Mouse (Mus musculus): ENCODE results near the gene Apof. TPM values are rescaled to one million over a fixed set of nuclear protein-coding genes. Genes with fewer than 3 reads are reported as not detected.

The Apof gene
- polyA plus RNA-seq, 1 experiment from 2014 or later = 7.3 TPM

GRCm38 (mm10) chr10:128303126-128304021, 34.9 kb downstream of the Apof start, which contains the start of gene Pan2:
TSS of gene Pan2 (plus strand) at chr10:128303335.
- 1% methylated on average over 37 of the region's 37 CpGs for WGBS

GRCm38 (mm10) chr10:128309654-128310053, 41.2 kb downstream of the Apof start:
- ATAC-seq (ENCODE audit: insufficient read depth, low FRiP score) = no peak
- Histone ChIP-seq H3K4me1 (ENCODE audit: control insufficient read depth, insufficient read depth, low read length) (0 out of 2 replicates have a peak, but pooled peaks cover 3% of the 10 kb centered on the region), H3K9ac (ENCODE audit: low read length) (no peak overlapping the region), H3K4me2 (ENCODE audit: low read depth, low read length) (no peak overlapping the region), H3K4me3 (replicated peaks; ENCODE audit: low read length) (no peak overlapping the region), H3K36me3 (ENCODE audit: control insufficient read depth, insufficient read depth, low read length) (peaks cover 23% of the 10 kb centered on the region), H3K9me3 (replicated peaks; ENCODE audit: control insufficient read depth, low read length) (no peaks in the 10 kb centered on the region), H3K27ac (ENCODE audit: low read length) (no peak overlapping the region), H3K27me3 (ENCODE audit: control insufficient read depth, insufficient read depth, low read length) (no peaks in the 10 kb centered on the region)
- WGBS = 84% methylated on average over 7 of the region's 7 CpGs

More at GRCm38 (mm10) chr10:128303126-128304021, 34.9 kb downstream of the Apof start, which contains the start of gene Pan2:
- Histone ChIP-seq H3K27ac (ENCODE audit: low read length) (peak within 1 kb of the TSS; percentile 99), H3K9me3 (replicated peaks; ENCODE audit: control insufficient read depth, low read length) (no peaks in the 10 kb centered on the region), H3K4me3 (replicated peaks; ENCODE audit: low read length) (peak within 1 kb of the TSS; percentile 56), H3K36me3 (ENCODE audit: control insufficient read depth, insufficient read depth, low read length) (peaks cover 9% of the 10 kb centered on the region; the same call in 1 of the 2 replicates), H3K4me1 (ENCODE audit: control insufficient read depth, insufficient read depth, low read length) (peaks cover 15% of the 10 kb centered on the region), H3K9ac (ENCODE audit: low read length) (peak within 1 kb of the TSS; percentile 87), H3K27me3 (ENCODE audit: control insufficient read depth, insufficient read depth, low read length) (no peaks in the 10 kb centered on the region), H3K4me2 (ENCODE audit: low read depth, low read length) (peak within 1 kb of the TSS; percentile 95)
- peak; percentile 99 for ATAC-seq (ENCODE audit: insufficient read depth, low FRiP score)

GRCm38 (mm10) chr10:128310177-128310576, 41.7 kb downstream of the Apof start:
- Histone ChIP-seq H3K4me1 (ENCODE audit: control insufficient read depth, insufficient read depth, low read length) (0 out of 2 replicates have a peak, but pooled peaks cover 3% of the 10 kb centered on the region), H3K27me3 (ENCODE audit: control insufficient read depth, insufficient read depth, low read length) (no peaks in the 10 kb centered on the region), H3K4me2 (ENCODE audit: low read depth, low read length) (no peak overlapping the region), H3K4me3 (replicated peaks; ENCODE audit: low read length) (no peak overlapping the region), H3K36me3 (ENCODE audit: control insufficient read depth, insufficient read depth, low read length) (peaks cover 23% of the 10 kb centered on the region), H3K27ac (ENCODE audit: low read length) (no peak overlapping the region), H3K9me3 (replicated peaks; ENCODE audit: control insufficient read depth, low read length) (no peaks in the 10 kb centered on the region), H3K9ac (ENCODE audit: low read length) (no peak overlapping the region)
- WGBS = 57% methylated on average over 11 of the region's 11 CpGs
- ATAC-seq (ENCODE audit: insufficient read depth, low FRiP score) = peak; percentile 45; the same call in 1 of the 2 replicates

- H3K4me2 ChIP-seq (ENCODE audit: low read depth, low read length) = no peak overlapping the region
- no peak overlapping the region for H3K9ac ChIP-seq (ENCODE audit: low read length)
- 0 out of 2 replicates have a peak, but pooled peaks cover 3% of the 10 kb centered on the region for H3K4me1 ChIP-seq (ENCODE audit: control insufficient read depth, insufficient read depth, low read length)
- WGBS = 69% methylated on average over 4 of the region's 4 CpGs
- no peaks in the 10 kb centered on the region for H3K9me3 ChIP-seq (replicated peaks; ENCODE audit: control insufficient read depth, low read length)
- H3K4me3 ChIP-seq (replicated peaks; ENCODE audit: low read length) = no peak overlapping the region
- no peak overlapping the region for H3K27ac ChIP-seq (ENCODE audit: low read length)
- no peak for ATAC-seq (ENCODE audit: insufficient read depth, low FRiP score)
- peaks cover 29% of the 10 kb centered on the region for H3K36me3 ChIP-seq (ENCODE audit: control insufficient read depth, insufficient read depth, low read length)
- no peaks in the 10 kb centered on the region for H3K27me3 ChIP-seq (ENCODE audit: control insufficient read depth, insufficient read depth, low read length)
These were observed 42.4 kb downstream of the Apof start for GRCm38 (mm10) chr10:128310902-128311301.

- H3K36me3 ChIP-seq (ENCODE audit: control insufficient read depth, insufficient read depth, low read length) = peaks cover 12% of the 10 kb centered on the region; the same call in 1 of the 2 replicates
- no peak overlapping the region for H3K27ac ChIP-seq (ENCODE audit: low read length)
- no peak overlapping the region for H3K4me3 ChIP-seq (replicated peaks; ENCODE audit: low read length)
- no peaks in the 10 kb centered on the region for H3K27me3 ChIP-seq (ENCODE audit: control insufficient read depth, insufficient read depth, low read length)
- no peaks in the 10 kb centered on the region for H3K9me3 ChIP-seq (replicated peaks; ENCODE audit: control insufficient read depth, low read length)
- H3K4me2 ChIP-seq (ENCODE audit: low read depth, low read length) = no peak overlapping the region
- H3K9ac ChIP-seq (ENCODE audit: low read length) = no peak overlapping the region
- no peak for ATAC-seq (ENCODE audit: insufficient read depth, low FRiP score)
- WGBS = 97% methylated on average over 8 of the region's 8 CpGs
- no peaks in the 10 kb centered on the region for H3K4me1 ChIP-seq (ENCODE audit: control insufficient read depth, insufficient read depth, low read length)
These were observed 47.1 kb downstream of the Apof start for GRCm38 (mm10) chr10:128315578-128315977.

Other genes starting within 250 kb of the Apof start
- gene Naca, start 233.1 kb upstream of the Apof start, polyA plus RNA-seq (2015; fragmentation: Nextera tagmentation; extraction: Ambion mirVana) = 625 and 721 TPM in 2 replicates
- gene Ptges3, start 209.7 kb upstream of the Apof start, polyA plus RNA-seq (2015; fragmentation: Nextera tagmentation; extraction: Ambion mirVana) = 374 and 406 TPM in 2 replicates
- gene Atp5b, start 185.4 kb upstream of the Apof start, polyA plus RNA-seq (2015; fragmentation: Nextera tagmentation; extraction: Ambion mirVana) = 2,507 and 2,568 TPM in 2 replicates
- 8.3 and 10.0 TPM in 2 replicates for gene Baz2a, start 177.1 kb upstream of the Apof start, polyA plus RNA-seq (2015; fragmentation: Nextera tagmentation; extraction: Ambion mirVana)
- gene Rbms2, start 88.4 kb upstream of the Apof start, polyA plus RNA-seq (2015; fragmentation: Nextera tagmentation; extraction: Ambion mirVana) = 30.3 and 34.2 TPM in 2 replicates
- 3.2 and 3.7 TPM in 2 replicates for gene Gls2, start 74.2 kb upstream of the Apof start, polyA plus RNA-seq (2015; fragmentation: Nextera tagmentation; extraction: Ambion mirVana)
- 32.4 and 33.5 TPM in 2 replicates for gene Spryd4, start 56.9 kb upstream of the Apof start, polyA plus RNA-seq (2015; fragmentation: Nextera tagmentation; extraction: Ambion mirVana)
- not detected in 2 replicates for gene Mip, start 42.8 kb upstream of the Apof start, polyA plus RNA-seq (2015; fragmentation: Nextera tagmentation; extraction: Ambion mirVana)
- 30.4 and 35.0 TPM in 2 replicates for gene Timeless, start 36.6 kb upstream of the Apof start, polyA plus RNA-seq (2015; fragmentation: Nextera tagmentation; extraction: Ambion mirVana)
- gene Apon, start 14.6 kb upstream of the Apof start, polyA plus RNA-seq (2015; fragmentation: Nextera tagmentation; extraction: Ambion mirVana) = 0.52 and 0.66 TPM in 2 replicates
- gene Stat2, start 1.9 kb downstream of the Apof start, polyA plus RNA-seq (2015; fragmentation: Nextera tagmentation; extraction: Ambion mirVana) = 14.1 and 16.1 TPM in 2 replicates
- 0.55 and 0.57 TPM in 2 replicates for gene Il23a, start 30.1 kb downstream of the Apof start, polyA plus RNA-seq (2015; fragmentation: Nextera tagmentation; extraction: Ambion mirVana)
- gene Pan2, start 34.7 kb downstream of the Apof start, polyA plus RNA-seq (2015; fragmentation: Nextera tagmentation; extraction: Ambion mirVana) = 29.0 and 30.4 TPM in 2 replicates
- 310 and 315 TPM in 2 replicates for gene Cnpy2, start 53.8 kb downstream of the Apof start, polyA plus RNA-seq (2015; fragmentation: Nextera tagmentation; extraction: Ambion mirVana)
- gene Cs, start 69.1 kb downstream of the Apof start, polyA plus RNA-seq (2015; fragmentation: Nextera tagmentation; extraction: Ambion mirVana) = 221 and 230 TPM in 2 replicates
- 3.4 and 3.5 TPM in 2 replicates for gene Coq10a, start 100.3 kb downstream of the Apof start, polyA plus RNA-seq (2015; fragmentation: Nextera tagmentation; extraction: Ambion mirVana)
- 8.4 and 10.0 TPM in 2 replicates for gene Ankrd52, start 108.4 kb downstream of the Apof start, polyA plus RNA-seq (2015; fragmentation: Nextera tagmentation; extraction: Ambion mirVana)
- gene Slc39a5, start 132.6 kb downstream of the Apof start, polyA plus RNA-seq (2015; fragmentation: Nextera tagmentation; extraction: Ambion mirVana) = 28.7 and 32.9 TPM in 2 replicates
- 72.0 and 75.5 TPM in 2 replicates for gene Nabp2, start 142.8 kb downstream of the Apof start, polyA plus RNA-seq (2015; fragmentation: Nextera tagmentation; extraction: Ambion mirVana)
- 37.0 and 38.5 TPM in 2 replicates for gene Rnf41, start 143.0 kb downstream of the Apof start, polyA plus RNA-seq (2015; fragmentation: Nextera tagmentation; extraction: Ambion mirVana)
- 59.5 and 62.4 TPM in 2 replicates for gene Smarcc2, start 190.6 kb downstream of the Apof start, polyA plus RNA-seq (2015; fragmentation: Nextera tagmentation; extraction: Ambion mirVana)
- 2,126 and 2,216 TPM in 2 replicates for gene Myl6, start 225.5 kb downstream of the Apof start, polyA plus RNA-seq (2015; fragmentation: Nextera tagmentation; extraction: Ambion mirVana)
- gene Myl6b, start 230.0 kb downstream of the Apof start, polyA plus RNA-seq (2015; fragmentation: Nextera tagmentation; extraction: Ambion mirVana) = 2.7 and 3.9 TPM in 2 replicates